Mouse (Mus musculus): ENCODE results near the gene Cdh23. TPM values are rescaled to one million over a fixed set of nuclear protein-coding genes. Genes with fewer than 3 reads are reported as not detected.
A peak's percentile ranks its signal among the peaks of the same experiment; 100 is the strongest.
"Not testable (repeated sequence)": the region's sequence is repeated elsewhere in the genome, so short reads cannot be mapped to it uniquely, and the experiment has no call there.

Gene Cdh23
- polyA plus RNA-seq (2012; ENCODE audit: insufficient read depth, insufficient read length, missing spikeins) = not detected in 2 replicates

DNA sequence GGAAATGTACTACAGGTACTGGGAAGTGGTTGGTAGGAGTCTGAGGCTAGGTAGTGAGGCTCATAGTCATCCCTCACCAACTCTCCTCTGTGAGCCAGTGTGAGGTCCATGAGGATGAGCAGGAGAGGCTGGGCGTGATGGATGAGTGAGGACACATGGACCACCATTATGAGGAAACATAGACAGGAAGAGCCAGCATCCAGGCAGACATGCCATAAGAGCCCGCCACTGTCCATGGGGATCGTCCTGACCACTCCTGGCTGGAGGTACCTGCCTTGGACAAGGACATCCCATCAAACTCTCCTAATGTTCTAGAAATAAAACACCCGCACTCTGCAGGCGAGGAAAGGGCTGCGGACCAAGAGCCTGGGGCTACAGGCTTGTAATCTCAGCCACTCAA, at the start of gene Cdh23:
TSS of gene Cdh23 (minus strand) at position 101 of the 400 bp plus-strand sequence.
- Histone ChIP-seq H3K4me3 (ENCODE audit: insufficient read depth, low read length) (no peak within 1 kb of the TSS), H3K27ac (ENCODE audit: insufficient read depth, low read depth, low read length) (no peak within 1 kb of the TSS), H3K4me1 (ENCODE audit: control insufficient read depth, insufficient read depth, low read length) (peaks cover 2% of the 10 kb centered on the region)
- TF ChIP-seq POLR2A (IDR thresholded peaks at IDR 0.05; ENCODE audit: borderline replicate concordance, low read depth, low read length) (no peak), CTCF (IDR thresholded peaks at IDR 0.05; ENCODE audit: low read depth, low read length) (no peak)

- peak overlapping the region; percentile 93 for H3K27ac ChIP-seq (ENCODE audit: insufficient read depth, low read depth, low read length)
- H3K4me1 ChIP-seq (ENCODE audit: control insufficient read depth, insufficient read depth, low read length) = peaks cover 66% of the 10 kb centered on the region
- H3K4me3 ChIP-seq (ENCODE audit: insufficient read depth, low read length) = no peak overlapping the region
- TF ChIP-seq POLR2A (IDR thresholded peaks at IDR 0.05; ENCODE audit: borderline replicate concordance, low read depth, low read length) (no peak), CTCF (IDR thresholded peaks at IDR 0.05; ENCODE audit: low read depth, low read length) (no peak)
Measured at GRCm38 (mm10) chr10:60744543-60745290, 48.4 kb upstream of the Cdh23 start.

DNA sequence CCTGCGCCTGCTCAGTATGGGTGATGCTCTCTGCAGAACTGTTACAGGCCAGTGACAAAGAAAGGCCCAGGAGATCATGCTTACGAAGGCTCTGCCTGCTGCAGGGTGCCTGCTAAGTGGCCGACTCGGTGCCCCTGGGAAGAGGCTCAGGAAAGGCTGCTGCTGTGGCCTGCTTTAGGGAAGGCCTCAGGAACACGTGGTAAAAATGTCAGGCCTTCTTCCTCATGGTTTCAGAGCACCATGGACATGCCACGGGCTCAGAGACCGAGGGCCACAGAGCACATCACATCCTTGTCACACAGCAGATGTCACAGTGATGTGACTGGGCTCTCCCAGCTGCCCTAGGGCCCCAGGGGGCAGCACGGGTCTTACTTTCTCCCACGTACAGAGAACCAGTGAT, 47.4 kb upstream of the Cdh23 start:
- peak overlapping the region; percentile 93 for H3K27ac ChIP-seq (ENCODE audit: insufficient read depth, low read depth, low read length)
- H3K4me1 ChIP-seq (ENCODE audit: control insufficient read depth, insufficient read depth, low read length) = peaks cover 71% of the 10 kb centered on the region
- no peak for TF ChIP-seq POLR2A (IDR thresholded peaks at IDR 0.05; ENCODE audit: borderline replicate concordance, low read depth, low read length)
- no peak for TF ChIP-seq CTCF (IDR thresholded peaks at IDR 0.05; ENCODE audit: low read depth, low read length)
- H3K4me3 ChIP-seq (ENCODE audit: insufficient read depth, low read length) = no peak overlapping the region

GRCm38 (mm10) chr10:60742942-60743341, 46.7 kb upstream of the Cdh23 start:
- TF ChIP-seq CTCF (IDR thresholded peaks at IDR 0.05; ENCODE audit: low read depth, low read length) = no peak
- TF ChIP-seq POLR2A (IDR thresholded peaks at IDR 0.05; ENCODE audit: borderline replicate concordance, low read depth, low read length) = no peak
- Histone ChIP-seq H3K4me3 (ENCODE audit: insufficient read depth, low read length) (no peak overlapping the region), H3K27ac (ENCODE audit: insufficient read depth, low read depth, low read length) (no peak overlapping the region), H3K4me1 (ENCODE audit: control insufficient read depth, insufficient read depth, low read length) (peaks cover 67% of the 10 kb centered on the region)

DNA sequence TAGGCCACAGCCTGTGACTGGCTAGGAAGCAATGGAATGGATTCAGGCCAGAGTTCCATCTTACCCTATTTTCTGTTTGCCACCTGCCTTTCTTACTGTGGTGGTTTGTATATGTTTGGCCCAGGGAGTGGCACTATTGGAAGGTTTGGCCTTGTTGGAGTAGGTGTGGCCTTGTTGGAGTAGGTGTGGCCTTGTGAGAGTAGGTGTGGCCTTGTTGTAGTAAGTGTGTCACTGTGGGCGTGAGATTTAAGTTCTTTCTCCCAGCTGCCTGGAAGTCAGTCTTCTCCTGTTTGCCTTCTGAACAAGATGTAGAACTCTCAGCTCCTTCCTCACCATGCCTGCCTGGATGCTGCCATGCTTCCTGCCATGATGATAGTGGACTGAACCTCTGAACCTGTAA, 46.0 kb upstream of the Cdh23 start:
- not testable (repeated sequence) for H3K27ac ChIP-seq (ENCODE audit: insufficient read depth, low read depth, low read length); H3K4me3 ChIP-seq (ENCODE audit: insufficient read depth, low read length)
- peaks cover 67% of the 10 kb centered on the region for H3K4me1 ChIP-seq (ENCODE audit: control insufficient read depth, insufficient read depth, low read length)

DNA sequence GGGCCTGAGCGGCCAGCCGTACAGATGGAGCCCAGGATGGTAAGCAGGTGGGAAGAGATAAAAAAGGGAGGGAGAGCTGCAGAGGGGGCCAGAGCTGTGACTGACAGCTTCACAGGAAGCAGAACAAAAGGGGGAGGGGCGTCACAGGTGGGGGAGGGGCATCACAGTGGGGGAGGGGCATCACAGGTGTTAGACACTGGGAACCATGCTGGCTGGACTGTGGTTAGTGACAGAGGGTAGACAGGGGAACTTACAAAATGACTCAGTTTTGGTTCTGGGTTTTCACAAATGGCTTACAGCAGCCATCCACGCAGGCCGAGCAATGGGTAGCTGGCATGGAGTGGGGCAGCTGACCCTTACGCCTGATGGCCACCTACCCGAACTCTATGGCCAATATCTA, 45.1 kb upstream of the Cdh23 start:
- 0 out of 2 replicates have a peak overlapping the region, but pooled peaks have one; percentile 19 for H3K27ac ChIP-seq (ENCODE audit: insufficient read depth, low read depth, low read length)
- H3K4me3 ChIP-seq (ENCODE audit: insufficient read depth, low read length) = no peak overlapping the region
- H3K4me1 ChIP-seq (ENCODE audit: control insufficient read depth, insufficient read depth, low read length) = peaks cover 62% of the 10 kb centered on the region
- TF ChIP-seq CTCF (IDR thresholded peaks at IDR 0.05; ENCODE audit: low read depth, low read length) (no peak), POLR2A (IDR thresholded peaks at IDR 0.05; ENCODE audit: borderline replicate concordance, low read depth, low read length) (no peak)

- Histone ChIP-seq H3K27ac (ENCODE audit: insufficient read depth, low read depth, low read length) (peak overlapping the region; percentile 89), H3K4me1 (ENCODE audit: control insufficient read depth, insufficient read depth, low read length) (peaks cover 56% of the 10 kb centered on the region), H3K4me3 (ENCODE audit: insufficient read depth, low read length) (no peak overlapping the region)
- TF ChIP-seq POLR2A (IDR thresholded peaks at IDR 0.05; ENCODE audit: borderline replicate concordance, low read depth, low read length) (no peak), CTCF (IDR thresholded peaks at IDR 0.05; ENCODE audit: low read depth, low read length) (no peak)
Measured at GRCm38 (mm10) chr10:60739619-60740363, 43.5 kb upstream of the Cdh23 start.

GRCm38 (mm10) chr10:60737886-60738640, 41.8 kb upstream of the Cdh23 start:
- peaks cover 49% of the 10 kb centered on the region for H3K4me1 ChIP-seq (ENCODE audit: control insufficient read depth, insufficient read depth, low read length)
- H3K4me3 ChIP-seq (ENCODE audit: insufficient read depth, low read length) = no peak overlapping the region
- TF ChIP-seq POLR2A (IDR thresholded peaks at IDR 0.05; ENCODE audit: borderline replicate concordance, low read depth, low read length) (no peak), CTCF (IDR thresholded peaks at IDR 0.05; ENCODE audit: low read depth, low read length) (no peak)
- peak overlapping the region; percentile 89 for H3K27ac ChIP-seq (ENCODE audit: insufficient read depth, low read depth, low read length)

DNA sequence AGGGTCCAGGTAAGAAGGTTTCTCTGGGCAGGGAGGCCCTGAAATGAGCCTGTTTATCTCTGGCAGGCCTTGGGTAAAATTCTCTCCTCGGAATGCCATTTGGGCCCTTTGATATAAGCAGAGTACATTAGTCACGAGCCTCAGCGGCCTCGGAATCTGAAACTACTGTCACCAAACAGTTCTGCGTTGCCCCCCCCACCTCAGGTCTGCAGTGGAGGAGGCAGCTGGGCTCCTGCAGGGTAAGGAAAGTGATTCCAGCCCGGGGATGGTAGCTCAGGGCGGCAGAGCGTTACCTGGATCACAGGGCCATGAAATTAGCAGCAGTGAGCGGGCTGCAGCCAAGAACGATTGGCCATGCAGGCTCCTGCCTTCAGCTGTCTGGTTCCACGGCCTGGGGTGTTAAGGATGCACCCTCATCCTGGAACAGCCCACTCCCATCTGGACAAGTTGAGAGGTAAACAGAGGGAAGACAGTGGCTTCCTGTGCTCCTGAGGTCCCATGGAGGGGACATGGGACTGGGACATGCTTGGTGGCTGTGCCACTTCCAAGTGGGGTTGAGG, 41.0 kb upstream of the Cdh23 start:
- TF ChIP-seq POLR2A (IDR thresholded peaks at IDR 0.05; ENCODE audit: borderline replicate concordance, low read depth, low read length) = no peak
- TF ChIP-seq CTCF (IDR thresholded peaks at IDR 0.05; ENCODE audit: low read depth, low read length) = no peak
- peak overlapping the region; percentile 89 for H3K27ac ChIP-seq (ENCODE audit: insufficient read depth, low read depth, low read length)
- peaks cover 49% of the 10 kb centered on the region for H3K4me1 ChIP-seq (ENCODE audit: control insufficient read depth, insufficient read depth, low read length)
- no peak overlapping the region for H3K4me3 ChIP-seq (ENCODE audit: insufficient read depth, low read length)

All from bone marrow macrophage, adult 2 months (primary cell).